Mouse (Mus musculus) layer of hippocampus, adult 8-10 months (tissue): Measurements from ENCODE around the gene Musk. TPM values are rescaled to one million over a fixed set of nuclear protein-coding genes. Genes with fewer than 3 reads are reported as not detected.
A peak's percentile ranks its signal among the peaks of the same experiment; 100 is the strongest.
"Not testable (repeated sequence)": the region's sequence is repeated elsewhere in the genome, so short reads cannot be mapped to it uniquely, and the experiment has no call there.

Source experiments
- DNase-seq, 2 experiments: peaks; one replicate each; pipeline ENCODE4 v3.0.0; 2022; ENCODE audit warnings: low spot score in 2 of 2
- total RNA-seq, 4 experiments: library from RNA; stranded (reverse); gene quantifications; 2 replicates each; pipeline ENCODE4 v1.2.4; 2022

Gene Musk
- total RNA-seq: 1 to 10 TPM; 1.9 to 2.2 (median 1.9) TPM

- DNase-seq: no peak
Observed at GRCm38 (mm10) chr4:58285687-58286086, at the start of gene Musk. Gene Musk (plus strand): TSS chr4:58285960.

GRCm38 (mm10) chr4:58240416-58240815 lies 45.3 kb upstream of the Musk start:
- no peak for DNase-seq

- DNase-seq: no peak
Observed at GRCm38 (mm10) chr4:58245544-58245943, 40.2 kb upstream of the Musk start.

GRCm38 (mm10) chr4:58252381-58252780 lies 33.4 kb upstream of the Musk start:
- no peak for DNase-seq

GRCm38 (mm10) chr4:58253410-58253809 lies 32.4 kb upstream of the Musk start:
- peak in 1 of 2 experiments; percentile 37 for DNase-seq

- DNase-seq: not testable (repeated sequence)
Observed at GRCm38 (mm10) chr4:58260767-58261166, 25.0 kb upstream of the Musk start.

GRCm38 (mm10) chr4:58266294-58266693 lies 19.5 kb upstream of the Musk start:
- DNase-seq: peak in 1 of 2 experiments; percentile 22

- DNase-seq: no peak
Observed at GRCm38 (mm10) chr4:58268897-58269542, 16.7 kb upstream of the Musk start.

- DNase-seq: no peak
Observed at GRCm38 (mm10) chr4:58269961-58270360, 15.8 kb upstream of the Musk start.

GRCm38 (mm10) chr4:58270956-58271355 lies 14.8 kb upstream of the Musk start:
- no peak for DNase-seq

- DNase-seq: no peak
Observed at GRCm38 (mm10) chr4:58271504-58272162, 14.1 kb upstream of the Musk start.

GRCm38 (mm10) chr4:58275261-58275895 lies 10.4 kb upstream of the Musk start:
- DNase-seq: no peak

GRCm38 (mm10) chr4:58278368-58278767 lies 7.4 kb upstream of the Musk start:
- DNase-seq: no peak

- no peak for DNase-seq
Observed at GRCm38 (mm10) chr4:58280121-58280520, 5.6 kb upstream of the Musk start.

GRCm38 (mm10) chr4:58286368-58287090 lies 769 bp downstream of the Musk start:
- DNase-seq: no peak

GRCm38 (mm10) chr4:58288753-58289152 lies 3.0 kb downstream of the Musk start:
- DNase-seq: no peak

- DNase-seq: no peak
Observed at GRCm38 (mm10) chr4:58291828-58292227, 6.1 kb downstream of the Musk start.

GRCm38 (mm10) chr4:58293099-58293498 lies 7.3 kb downstream of the Musk start:
- DNase-seq: no peak

GRCm38 (mm10) chr4:58303862-58304261 lies 18.1 kb downstream of the Musk start:
- DNase-seq: no peak

- DNase-seq: no peak
Observed at GRCm38 (mm10) chr4:58304564-58304963, 18.8 kb downstream of the Musk start.

- DNase-seq: no peak
Observed at GRCm38 (mm10) chr4:58307421-58307820, 21.7 kb downstream of the Musk start.

GRCm38 (mm10) chr4:58313344-58313743 lies 27.6 kb downstream of the Musk start:
- DNase-seq: no peak
